Mouse (Mus musculus): ENCODE measurements around the gene Rnf34. TPM values are rescaled to one million over a fixed set of nuclear protein-coding genes. Genes with fewer than 3 reads are reported as not detected.

Gene Rnf34
- total and polyA plus RNA-seq, 3 experiments: 18.4 to 29.1 (median 24.6) TPM

GRCm38 (mm10) chr5:122872626-122873025 lies 22.8 kb downstream of the Rnf34 start (continued):
- TF ChIP-seq TCF12 (IDR thresholded peaks at IDR 0.05; ENCODE audit: low read depth, low read length) (no peak), ZNF384 (IDR thresholded peaks at IDR 0.05; ENCODE audit: low read depth, low read length) (no peak)

GRCm38 (mm10) chr5:122873573-122873972 lies 23.7 kb downstream of the Rnf34 start:
- Histone ChIP-seq H3K4me2 (ENCODE audit: insufficient read depth, low read depth, poor library complexity, severe bottlenecking) (no peak overlapping the region), H3K36me3 (replicated peaks in 1 of 2; ENCODE audit: control insufficient read depth in 1 of 2, insufficient read depth in 1 of 2, low read length in 1 of 2) (peaks cover 47 to 68% of the 10 kb centered on the region in 2 experiments), H3K27me3 (replicated peaks) (no peaks in the 10 kb centered on the region), H3K9ac (ENCODE audit: insufficient read depth, low read depth) (no peak overlapping the region), H3K4me1 (ENCODE audit: control insufficient read depth in 1 of 2, insufficient read depth in 2 of 2) (peaks cover 7 to 54% of the 10 kb centered on the region in 2 experiments), H3K27ac (ENCODE audit: insufficient read depth, low read depth) (peak overlapping the region; percentile 32; the same call in 1 of the 2 replicates), H3K79me2 (replicated peaks; ENCODE audit: control insufficient read depth, extremely low read depth, insufficient read depth, poor library complexity, severe bottlenecking) (peaks cover 37% of the 10 kb centered on the region), H3K4me3 (replicated peaks in 1 of 3; ENCODE audit: low read depth in 2 of 3, low read length in 2 of 3, poor library complexity in 1 of 3) (no peak overlapping the region), H3K9me3 (replicated peaks; ENCODE audit: low read length) (no peaks in the 10 kb centered on the region)
- in situ Hi-C loops (cut with MboI; ENCODE audit: low pct_ligation_motif_present, low pct_unique_long_range_greater_than_20kb, low sequenced_read_pairs): no loop called here
- dilution Hi-C loops (cut with MboI; ENCODE audit: extremely low pct_ligation_motif_present, extremely low pct_unique_long_range_greater_than_20kb, low sequenced_read_pairs): no loop called here
- peak; percentile 7; the same call in 1 of the 2 replicates for TF ChIP-seq POLR2AphosphoS2 (IDR thresholded peaks at IDR 0.05; ENCODE audit: low read depth, low read length)
- no peak for TF ChIP-seq JUND (conservative IDR thresholded peaks at IDR 0.05; ENCODE audit: low read depth, low read length)
- no peak for TF ChIP-seq ZKSCAN1 (IDR thresholded peaks at IDR 0.05; ENCODE audit: borderline replicate concordance, low read depth, low read length)
- TF ChIP-seq BHLHE40 (IDR thresholded peaks at IDR 0.05; ENCODE audit: low read depth, low read length): no peak
- TF ChIP-seq SMC3 (IDR thresholded peaks at IDR 0.05; ENCODE audit: low read depth, low read length): no peak
- no peak for DNase-seq (ENCODE audit: extremely low read depth)

- Histone ChIP-seq H3K27me3 (replicated peaks) (no peaks in the 10 kb centered on the region), H3K27ac (ENCODE audit: insufficient read depth, low read depth) (peak overlapping the region; percentile 73; the same call in 1 of the 2 replicates), H3K9ac (ENCODE audit: insufficient read depth, low read depth) (peak overlapping the region; percentile 48; the same call in 1 of the 2 replicates), H3K36me3 (replicated peaks in 1 of 2; ENCODE audit: control insufficient read depth in 1 of 2, insufficient read depth in 1 of 2, low read length in 1 of 2) (peaks cover 49 to 71% of the 10 kb centered on the region in 2 experiments), H3K4me2 (ENCODE audit: insufficient read depth, low read depth, poor library complexity, severe bottlenecking) (peak overlapping the region; percentile 94), H3K79me2 (replicated peaks; ENCODE audit: control insufficient read depth, extremely low read depth, insufficient read depth, poor library complexity, severe bottlenecking) (peaks cover 42% of the 10 kb centered on the region), H3K4me3 (replicated peaks in 1 of 3; ENCODE audit: low read depth in 2 of 3, low read length in 2 of 3, poor library complexity in 1 of 3) (no peak overlapping the region), H3K9me3 (replicated peaks; ENCODE audit: low read length) (no peaks in the 10 kb centered on the region), H3K4me1 (ENCODE audit: control insufficient read depth in 1 of 2, insufficient read depth in 2 of 2) (peaks cover 7 to 57% of the 10 kb centered on the region in 2 experiments)
- no peak for DNase-seq (ENCODE audit: extremely low read depth)
- dilution Hi-C loops (cut with MboI; ENCODE audit: extremely low pct_ligation_motif_present, extremely low pct_unique_long_range_greater_than_20kb, low sequenced_read_pairs) (no loop called here), in situ Hi-C loops (cut with MboI; ENCODE audit: low pct_ligation_motif_present, low pct_unique_long_range_greater_than_20kb, low sequenced_read_pairs) (no loop called here)
- TF ChIP-seq RCOR1 (conservative IDR thresholded peaks at IDR 0.05; ENCODE audit: low read depth, low read length): no peak
- no peak for TF ChIP-seq NELFE (IDR thresholded peaks at IDR 0.05; ENCODE audit: low read depth, low read length)
- TF ChIP-seq SMC3 (IDR thresholded peaks at IDR 0.05; ENCODE audit: low read depth, low read length): no peak
- TF ChIP-seq JUN (IDR thresholded peaks at IDR 0.05; ENCODE audit: insufficient read depth, low read depth, low read length): no peak
- no peak for TF ChIP-seq UBTF (IDR thresholded peaks at IDR 0.05; ENCODE audit: low read depth, low read length)
- TF ChIP-seq TCF12 (IDR thresholded peaks at IDR 0.05; ENCODE audit: low read depth, low read length): no peak
- peak; percentile 55; the same call in 1 of the 2 replicates for TF ChIP-seq ETS1 (conservative IDR thresholded peaks at IDR 0.05; ENCODE audit: low read depth, low read length)
- no peak for TF ChIP-seq CTCF (conservative IDR thresholded peaks at IDR 0.05 in 1 of 2, IDR thresholded peaks at IDR 0.05 in 1 of 2; ENCODE audit: low read depth in 2 of 2, low read length in 2 of 2)
- TF ChIP-seq MYC (IDR thresholded peaks at IDR 0.05; ENCODE audit: low read depth, low read length): no peak
- no peak for TF ChIP-seq E2F4 (IDR thresholded peaks at IDR 0.05; ENCODE audit: insufficient replicate concordance, low read depth, low read length)
- peak; percentile 97 for TF ChIP-seq ZNF384 (IDR thresholded peaks at IDR 0.05; ENCODE audit: low read depth, low read length)
- TF ChIP-seq MEF2A (IDR thresholded peaks at IDR 0.05; ENCODE audit: borderline replicate concordance, low read depth, low read length): peak; percentile 93
- TF ChIP-seq MAZ (IDR thresholded peaks at IDR 0.05; ENCODE audit: low read depth, low read length): no peak
- no peak for TF ChIP-seq HCFC1 (IDR thresholded peaks at IDR 0.05; ENCODE audit: low read depth, low read length)
- TF ChIP-seq IRF4 (IDR thresholded peaks at IDR 0.05; ENCODE audit: low read depth, low read length): no peak
- no peak for TF ChIP-seq USF2 (conservative IDR thresholded peaks at IDR 0.05; ENCODE audit: low read depth, low read length)
- TF ChIP-seq POLR2AphosphoS2 (IDR thresholded peaks at IDR 0.05; ENCODE audit: low read depth, low read length): no peak
- TF ChIP-seq NRF1 (IDR thresholded peaks at IDR 0.05; ENCODE audit: low read depth, low read length): no peak
- TF ChIP-seq CHD2 (IDR thresholded peaks at IDR 0.05; ENCODE audit: low read length): no peak
- TF ChIP-seq GABPA (IDR thresholded peaks at IDR 0.05; ENCODE audit: insufficient replicate concordance, low read depth, low read length): no peak
These were observed 24.5 kb downstream of the Rnf34 start for GRCm38 (mm10) chr5:122874359-122874758.
